Mouse (Mus musculus) monocyte, adult 5-6 weeks (primary cell): Measurements from ENCODE around the gene Gm16513. TPM values are rescaled to one million over a fixed set of nuclear protein-coding genes. Genes with fewer than 3 reads are reported as not detected.
"Not testable (repeated sequence)": the region's sequence is repeated elsewhere in the genome, so short reads cannot be mapped to it uniquely, and the experiment has no call there.

ENCODE experiments used
- ATAC-seq: fragments of 153-309, 156-312 bp; replicated peaks from 2 replicates; pipeline ENCODE4 v1.8.0; 2017; ENCODE audit warnings: mild to moderate bottlenecking; ENCODE audit not compliant: low TSS enrichment, insufficient number of reproducible peaks, severe bottlenecking, poor library complexity, low FRiP score
- total RNA-seq: library from RNA; stranded (forward); fragments of 200-1000, 200-491, 200-594 nt; gene quantifications from 3 replicates; pipeline ENCODE4 v1.2.3, GENCODE M21; 2017

Gene Gm16513
- total RNA-seq: not detected in 3 replicates

- not testable (repeated sequence) for ATAC-seq
These were observed at the start of gene Gm16513 for GRCm38 (mm10) chr5:95182324-95182723. Gene Gm16513, plus strand, starts transcription at chr5:95182624.

Other genes with a start within 250 kb of the Gm16513 start
- gene Gm6367, start 194.0 kb upstream of the Gm16513 start, total RNA-seq: not detected in 3 replicates
- not detected in 3 replicates for gene Gm7942, start 75.7 kb upstream of the Gm16513 start, total RNA-seq
- gene Gm10424, start 90.1 kb downstream of the Gm16513 start, total RNA-seq: not detected in 3 replicates
- gene Gm3259, start 123.3 kb downstream of the Gm16513 start, total RNA-seq: not detected in 3 replicates